8 mouse cellular contexts compared by ENCODE assay signal in genomic region chr13:42101440-42102190, GRCm38 (mm10). TPM values are rescaled to one million over a fixed set of nuclear protein-coding genes. Genes with fewer than 3 reads are reported as not detected.
A peak's percentile ranks its signal among the peaks of the same experiment; 100 is the strongest.
DNase-seq lines count a peak whose midpoint lies in the region; ATAC-seq and TF ChIP-seq lines count a peak whose summit lies in the region.

No protein-coding gene starts in this region.

- peaks cover 2% of the 10 kb centered on the region; the same call in 1 of the 2 replicates for H3K36me3 ChIP-seq in heart, adult 2 months (ENCODE audit: control insufficient read depth, insufficient read depth, low read length)
- no peaks in the 10 kb centered on the region for H3K36me3 ChIP-seq in embryonic facial prominence, embryonic 14.5 days (ENCODE audit: control insufficient read depth, insufficient read depth, low read length)
- H3K36me3 ChIP-seq in hindbrain, embryonic 11.5 days (ENCODE audit: control insufficient read depth, insufficient read depth, low read length): no peaks in the 10 kb centered on the region
- no peaks in the 10 kb centered on the region for H3K36me3 ChIP-seq in lung, embryonic 14.5 days (ENCODE audit: insufficient read depth)

- H3K27me3 ChIP-seq in heart, adult 2 months (ENCODE audit: control insufficient read depth, insufficient read depth, low read length): no peaks in the 10 kb centered on the region
- no peaks in the 10 kb centered on the region for H3K27me3 ChIP-seq in embryonic facial prominence, embryonic 14.5 days (replicated peaks; ENCODE audit: control insufficient read depth, insufficient read depth, low read length)
- no peaks in the 10 kb centered on the region for H3K27me3 ChIP-seq in hindbrain, embryonic 11.5 days (ENCODE audit: control insufficient read depth, insufficient read depth, low read length)
- no peaks in the 10 kb centered on the region for H3K27me3 ChIP-seq in lung, embryonic 14.5 days (ENCODE audit: insufficient read depth, low read length)

- peak; percentile 44 to 48 for DNase-seq in heart, adult 2 months
- DNase-seq in heart, adult 9 months (ENCODE audit: low spot score in 2 of 2): no peak
- DNase-seq in T-cell, adult 2 months (ENCODE audit: low spot score): peak; percentile 56
- DNase-seq in embryonic facial prominence, embryonic 14.5 days (ENCODE audit: low spot score): peak; percentile 72
- peak; percentile 40 for DNase-seq in hindbrain, embryonic 11.5 days (ENCODE audit: low spot score)
- DNase-seq in lung, embryonic 14.5 days: peak; percentile 66
- DNase-seq in gastrocnemius, postnatal 36 days: no peak

- H3K9me3 ChIP-seq in embryonic facial prominence, embryonic 14.5 days (ENCODE audit: control insufficient read depth, low read length): peaks cover 5% of the 10 kb centered on the region; the same call in 1 of the 2 replicates
- H3K9me3 ChIP-seq in hindbrain, embryonic 11.5 days (ENCODE audit: control insufficient read depth, low read length): no peaks in the 10 kb centered on the region
- no peaks in the 10 kb centered on the region for H3K9me3 ChIP-seq in lung, embryonic 14.5 days (ENCODE audit: low read depth, low read length)

- WGBS in heart, adult 2 months: 17% methylated on average over 13 of the region's 13 CpGs
- WGBS in embryonic facial prominence, embryonic 14.5 days: 33% methylated on average over 13 of the region's 13 CpGs
- WGBS in hindbrain, embryonic 11.5 days: 53% methylated on average over 13 of the region's 13 CpGs
- 30% methylated on average over 13 of the region's 13 CpGs for WGBS in lung, embryonic 14.5 days

- intact Hi-C loops in heart, adult 2 months (cut with DNase I): loop anchor here (5.0 kb wide), 1 partner anchor 49 kb away; the partner anchor contains the start of gene Hivep1
- intact Hi-C loops in gastrocnemius, postnatal 36 days (cut with DNase I): no loop called here

- TF ChIP-seq EP300 in heart, adult 2 months (IDR thresholded peaks at IDR 0.05; ENCODE audit: insufficient read depth, low read depth, low read length): no peak

- H3K9ac ChIP-seq in heart, adult 2 months (ENCODE audit: low read depth, low read length): no peak overlapping the region
- H3K9ac ChIP-seq in embryonic facial prominence, embryonic 14.5 days (ENCODE audit: low read depth, low read length): 0 out of 2 replicates have a peak overlapping the region, but pooled peaks have one; percentile 3
- no peak overlapping the region for H3K9ac ChIP-seq in hindbrain, embryonic 11.5 days (ENCODE audit: low read depth, low read length)
- H3K9ac ChIP-seq in lung, embryonic 14.5 days: no peak overlapping the region; the same call in 1 of the 2 replicates

- peak; percentile 69 for TF ChIP-seq CTCF in heart, adult 2 months (IDR thresholded peaks at IDR 0.05)
- peak; percentile 63 for TF ChIP-seq CTCF in lung, embryonic 14.5 days (IDR thresholded peaks at IDR 0.05; ENCODE audit: low read depth)

- ATAC-seq in embryonic facial prominence, embryonic 14.5 days (ENCODE audit: low read depth): peak; percentile 56
- no peak for ATAC-seq in hindbrain, embryonic 11.5 days (ENCODE audit: low FRiP score)
- ATAC-seq in lung, embryonic 14.5 days (ENCODE audit: insufficient read depth): peak; percentile 80
- ATAC-seq in neutrophil, adult 5-6 weeks (ENCODE audit: extremely low read depth, insufficient number of reproducible peaks, low FRiP score, poor library complexity, severe bottlenecking): peak; percentile 43

- H3K4me1 ChIP-seq in heart, adult 2 months (ENCODE audit: control insufficient read depth, insufficient read depth, low read length): peaks cover 11% of the 10 kb centered on the region
- peaks cover 21% of the 10 kb centered on the region for H3K4me1 ChIP-seq in embryonic facial prominence, embryonic 14.5 days (ENCODE audit: control insufficient read depth, insufficient read depth, low read length)
- H3K4me1 ChIP-seq in hindbrain, embryonic 11.5 days (replicated peaks; ENCODE audit: control insufficient read depth, insufficient read depth, low read length): no peaks in the 10 kb centered on the region; the same call in 1 of the 2 replicates
- peaks cover 12% of the 10 kb centered on the region for H3K4me1 ChIP-seq in lung, embryonic 14.5 days (ENCODE audit: insufficient read depth)

- H3K4me3 ChIP-seq in heart, adult 2 months: peak overlapping the region; percentile 9; the same call in 1 of the 2 replicates
- no peak overlapping the region for H3K4me3 ChIP-seq in embryonic facial prominence, embryonic 14.5 days (ENCODE audit: low read depth, low read length)
- H3K4me3 ChIP-seq in hindbrain, embryonic 11.5 days (ENCODE audit: low read depth, low read length): no peak overlapping the region
- no peak overlapping the region for H3K4me3 ChIP-seq in lung, embryonic 14.5 days (ENCODE audit: low read depth, low read length)

- H3K4me2 ChIP-seq in embryonic facial prominence, embryonic 14.5 days (ENCODE audit: low read depth, low read length): peak overlapping the region; percentile 18; the same call in 1 of the 2 replicates
- no peak overlapping the region for H3K4me2 ChIP-seq in hindbrain, embryonic 11.5 days (replicated peaks; ENCODE audit: low read depth, low read length)
- H3K4me2 ChIP-seq in lung, embryonic 14.5 days: 0 out of 2 replicates have a peak overlapping the region, but pooled peaks have one; percentile 25

- peaks cover 8% of the 10 kb centered on the region for H3K79me2 ChIP-seq in heart, adult 2 months (replicated peaks; ENCODE audit: control insufficient read depth, insufficient read depth, low read length)

- peak overlapping the region; percentile 26; the same call in 1 of the 2 replicates for H3K27ac ChIP-seq in heart, adult 2 months
- H3K27ac ChIP-seq in embryonic facial prominence, embryonic 14.5 days (replicated peaks; ENCODE audit: low read depth, low read length): peak overlapping the region; percentile 46; the same call in 1 of the 2 replicates
- peak overlapping the region; percentile 6; the same call in 1 of the 2 replicates for H3K27ac ChIP-seq in hindbrain, embryonic 11.5 days (ENCODE audit: low read depth, low read length)
- peak overlapping the region; percentile 60; the same call in 1 of the 2 replicates for H3K27ac ChIP-seq in lung, embryonic 14.5 days (ENCODE audit: low read depth)

- TF ChIP-seq POLR2A in heart, adult 2 months (IDR thresholded peaks at IDR 0.05; ENCODE audit: insufficient read depth, low read depth, low read length): no peak

RNA-seq across cellular contexts. Expression of gene Hivep1, which starts 49.8 kb away (rescaled TPM):
- total RNA-seq in heart, adult 2 months (2021): 10 to 100 TPM; 22.1 to 23.2 TPM
- 16.8 and 21.1 TPM in 2 replicates for polyA plus RNA-seq in heart, adult 2 months (2012; rRNA removed)
- 10.9 and 11.3 TPM in 2 replicates for polyA plus RNA-seq in embryonic facial prominence, embryonic 14.5 days (2014; fragmentation: Nextera tagmentation; extraction: Ambion mirVana)
- polyA plus RNA-seq in hindbrain, embryonic 11.5 days (2014; fragmentation: Nextera tagmentation; extraction: Ambion mirVana): 13.4 and 18.4 TPM in 2 replicates
- 12.1 and 12.3 TPM in 2 replicates for polyA plus RNA-seq in lung, embryonic 14.5 days (2014; fragmentation: Nextera tagmentation; extraction: Ambion mirVana)
- total RNA-seq in neutrophil, adult 5-6 weeks (2017): 28.6 and 30.8 TPM in 2 replicates
- 10 to 100 TPM; 13.2 to 14.3 TPM for total RNA-seq in gastrocnemius, postnatal 36 days (2021)

Comparison
In these comparisons a context has a peak if more than half of its experiments do, and no peak if none do; other contexts are left out.
1. DNase-seq: peak in heart, adult 2 months (2 of 2), T-cell, adult 2 months (single experiment), embryonic facial prominence, embryonic 14.5 days (single experiment), hindbrain, embryonic 11.5 days (single experiment) and lung, embryonic 14.5 days (single experiment); none in heart, adult 9 months (0 of 2) and gastrocnemius, postnatal 36 days (0 of 2).
2. H3K27ac ChIP-seq: peak in every context shown above with its lines; median percentile 60 in lung, embryonic 14.5 days; 46 in embryonic facial prominence, embryonic 14.5 days; 26 in heart, adult 2 months; 6 in hindbrain, embryonic 11.5 days.